Mouse (Mus musculus) lung, embryonic 16.5 days (tissue): Measurements from ENCODE around the gene Olfr1042. TPM values are rescaled to one million over a fixed set of nuclear protein-coding genes. Genes with fewer than 3 reads are reported as not detected.

Experiments used
- polyA plus RNA-seq: library from polyadenylated mRNA; unstranded; fragments of >200 nt; fragmentation: Nextera tagmentation; extraction: Ambion mirVana; gene quantifications from 2 replicates; pipeline ENCODE4 v1.2.1, GENCODE M21; 2015

The Olfr1042 gene
- polyA plus RNA-seq, 1 experiment from 2014 or later, result not detected

Other genes with a start within 250 kb of the Olfr1042 start
- gene Olfr1025-ps1, start 246.6 kb downstream of the Olfr1042 start, polyA plus RNA-seq, result not detected in 2 replicates
- gene Olfr1026, start 240.3 kb downstream of the Olfr1042 start, polyA plus RNA-seq, result not detected in 2 replicates
- not detected in 2 replicates for gene Olfr1028, start 211.4 kb downstream of the Olfr1042 start, polyA plus RNA-seq
- gene Olfr1029, start 187.9 kb downstream of the Olfr1042 start, polyA plus RNA-seq, result not detected in 2 replicates
- gene Olfr1030, start 182.6 kb downstream of the Olfr1042 start, polyA plus RNA-seq, result not detected in 2 replicates
- gene Olfr1031, start 171.5 kb downstream of the Olfr1042 start, polyA plus RNA-seq, result not detected in 2 replicates
- not detected in 2 replicates for gene Olfr1032, start 156.3 kb downstream of the Olfr1042 start, polyA plus RNA-seq
- 3.9 and 5.5 TPM in 2 replicates for gene Olfr1033, start 141.2 kb downstream of the Olfr1042 start, polyA plus RNA-seq
- 0.10 TPM in 1 of 2 replicates, not detected in the other for gene Olfr1034, start 116.0 kb downstream of the Olfr1042 start, polyA plus RNA-seq
- not detected in 2 replicates for gene Olfr1036, start 87.8 kb downstream of the Olfr1042 start, polyA plus RNA-seq
- not detected in 2 replicates for gene Olfr1037, start 74.5 kb downstream of the Olfr1042 start, polyA plus RNA-seq
- gene Olfr1039, start 25.9 kb downstream of the Olfr1042 start, polyA plus RNA-seq, result not detected in 2 replicates
- not detected in 2 replicates for gene Olfr1040, start 15.1 kb downstream of the Olfr1042 start, polyA plus RNA-seq
- gene Olfr1043, start 5.7 kb upstream of the Olfr1042 start, polyA plus RNA-seq, result not detected in 2 replicates
- gene Olfr1044, start 16.0 kb upstream of the Olfr1042 start, polyA plus RNA-seq, result not detected in 2 replicates
- not detected in 2 replicates for gene Olfr52, start 23.8 kb upstream of the Olfr1042 start, polyA plus RNA-seq
- not detected in 2 replicates for gene Olfr1045, start 41.2 kb upstream of the Olfr1042 start, polyA plus RNA-seq
- gene Olfr1046, start 57.5 kb upstream of the Olfr1042 start, polyA plus RNA-seq, result not detected in 2 replicates
- not detected in 2 replicates for gene Olfr1047, start 69.6 kb upstream of the Olfr1042 start, polyA plus RNA-seq
- not detected in 2 replicates for gene Olfr1048, start 78.5 kb upstream of the Olfr1042 start, polyA plus RNA-seq
- not detected in 2 replicates for gene Olfr1049, start 96.5 kb upstream of the Olfr1042 start, polyA plus RNA-seq
- not detected in 2 replicates for gene Olfr1051, start 117.2 kb upstream of the Olfr1042 start, polyA plus RNA-seq
- gene Olfr1052, start 130.6 kb upstream of the Olfr1042 start, polyA plus RNA-seq, result not detected in 2 replicates
- gene Olfr1053, start 153.4 kb upstream of the Olfr1042 start, polyA plus RNA-seq, result not detected in 2 replicates
- gene Olfr1054, start 173.6 kb upstream of the Olfr1042 start, polyA plus RNA-seq, result not detected in 2 replicates
- gene Olfr1055, start 188.4 kb upstream of the Olfr1042 start, polyA plus RNA-seq, result not detected in 2 replicates
- gene Olfr1056, start 200.6 kb upstream of the Olfr1042 start, polyA plus RNA-seq, result not detected in 2 replicates
- not detected in 2 replicates for gene Olfr1057, start 216.6 kb upstream of the Olfr1042 start, polyA plus RNA-seq
- not detected in 2 replicates for gene Olfr1058, start 226.7 kb upstream of the Olfr1042 start, polyA plus RNA-seq